Mouse (Mus musculus) neural tube, embryonic 15.5 days (tissue): Measurements from ENCODE around the gene Itpa. TPM values are rescaled to one million over a fixed set of nuclear protein-coding genes. Genes with fewer than 3 reads are reported as not detected.
A peak's percentile ranks its signal among the peaks of the same experiment; 100 is the strongest.
"Not testable (repeated sequence)": the region's sequence is repeated elsewhere in the genome, so short reads cannot be mapped to it uniquely, and the experiment has no call there.

ENCODE experiments used
- ATAC-seq: fragments of 200-750 bp; cut with Nextera tagmentation; 2 replicates; pipeline ENCODE4 v1.8.0; 2017; ENCODE audit warnings: mild to moderate bottlenecking, moderate TSS enrichment, moderate library complexity; ENCODE audit not compliant: low FRiP score
- H3K27ac ChIP-seq: fragments of 300-500 bp; sonication (generic); replicated peaks from 2 replicates; pipeline ENCODE4 v1.5.1; 2015; ENCODE audit warnings: mild to moderate bottlenecking, inconsistent platforms
- H3K27me3 ChIP-seq: fragments of 300-500 bp; sonication (generic); replicated peaks from 2 replicates; pipeline ENCODE4 v1.6.1; 2015; ENCODE audit warnings: inconsistent platforms
- H3K36me3 ChIP-seq: fragments of 300-500 bp; sonication (generic); 2 replicates; pipeline ENCODE4 v1.6.1; 2015; ENCODE audit warnings: inconsistent platforms
- H3K4me1 ChIP-seq: fragments of 300-500 bp; sonication (generic); 2 replicates; pipeline ENCODE4 v1.6.1; 2015; ENCODE audit warnings: inconsistent platforms
- H3K4me2 ChIP-seq: fragments of 300-500 bp; sonication (generic); 2 replicates; pipeline ENCODE4 v1.6.1; 2015; ENCODE audit warnings: inconsistent platforms, mild to moderate bottlenecking, moderate library complexity
- H3K4me3 ChIP-seq: fragments of 300-500 bp; sonication (generic); replicated peaks from 2 replicates; pipeline ENCODE4 v1.5.1; 2015; ENCODE audit warnings: mild to moderate bottlenecking, inconsistent platforms
- H3K9ac ChIP-seq: fragments of 300-500 bp; sonication (generic); replicated peaks from 2 replicates; pipeline ENCODE4 v1.6.1; 2015; ENCODE audit warnings: mild to moderate bottlenecking, inconsistent platforms
- H3K9me3 ChIP-seq: fragments of 300-500 bp; sonication (generic); replicated peaks from 2 replicates; pipeline ENCODE4 v1.6.1; 2016; ENCODE audit warnings: inconsistent platforms
- WGBS: fragments of 180-500 bp; shearing (Covaris S2); methylation state at CpG from one replicate; pipeline ENCODE4 v1.1.7; 2015; ENCODE audit warnings: mixed read lengths; 5-methylcytosine and 5-hydroxymethylcytosine counted together
- polyA plus RNA-seq: library from polyadenylated mRNA; unstranded; fragments of >200 nt; fragmentation: Nextera tagmentation; extraction: Ambion mirVana; gene quantifications from 2 replicates; pipeline ENCODE4 v1.2.1, GENCODE M21; 2015

Itpa gene
- polyA plus RNA-seq, 1 experiment from 2014 or later, result 123 TPM

GRCm38 (mm10) chr2:130639276-130639675 is 28.1 kb upstream of the Itpa start:
- 81% methylated on average over 6 of the region's 6 CpGs for WGBS
- Histone ChIP-seq H3K9ac (no peak overlapping the region), H3K27me3 (peaks cover 50% of the 10 kb centered on the region)

DNA sequence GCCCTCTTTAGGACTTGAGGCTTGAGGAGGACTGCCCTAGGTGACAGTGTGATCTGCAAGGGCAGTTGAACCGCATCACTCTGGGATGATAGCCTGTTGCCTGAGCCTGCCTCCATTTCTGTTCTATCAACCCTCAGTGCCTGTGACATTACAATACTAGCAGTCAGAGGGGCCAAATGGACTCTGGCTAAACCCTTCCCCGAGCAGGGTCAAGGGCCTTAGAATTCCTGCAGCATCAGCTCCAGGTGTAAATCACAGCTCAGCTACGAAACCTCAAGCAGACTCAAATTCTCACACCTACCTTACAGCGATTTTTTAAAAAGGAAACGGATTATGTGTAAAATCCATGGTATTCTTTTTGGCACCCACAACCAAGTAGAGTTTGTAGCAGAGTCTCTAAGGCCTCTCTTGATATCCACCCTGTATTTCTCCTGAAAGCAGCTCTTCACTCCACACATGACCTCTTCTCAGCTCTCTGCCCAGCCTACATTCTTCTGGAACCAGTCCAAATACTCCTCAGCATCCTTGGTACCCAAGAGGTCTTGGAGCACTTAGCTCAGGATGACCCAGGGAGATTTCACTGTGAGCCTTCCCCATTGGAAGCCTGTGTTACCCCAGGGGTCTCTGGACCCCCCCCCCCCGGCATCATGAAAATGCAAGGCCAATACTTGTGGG is 25.9 kb upstream of the Itpa start:
- WGBS, result 59% methylated on average over 6 of the region's 6 CpGs
- peaks cover 27% of the 10 kb centered on the region for H3K27me3 ChIP-seq
- H3K36me3 ChIP-seq, result peaks cover 5% of the 10 kb centered on the region
- peak overlapping the region; percentile 81 for H3K4me3 ChIP-seq
- no peaks in the 10 kb centered on the region for H3K9me3 ChIP-seq
- H3K4me2 ChIP-seq, result peak overlapping the region; percentile 81
- peak overlapping the region; percentile 85 for H3K27ac ChIP-seq
- ATAC-seq, result no peak
- peak overlapping the region; percentile 79 for H3K9ac ChIP-seq
- H3K4me1 ChIP-seq, result peaks cover 25% of the 10 kb centered on the region

More at GRCm38 (mm10) chr2:130639276-130639675, 28.1 kb upstream of the Itpa start:
- no peaks in the 10 kb centered on the region for H3K9me3 ChIP-seq
- H3K36me3 ChIP-seq, result peaks cover 19% of the 10 kb centered on the region
- H3K27ac ChIP-seq, result no peak overlapping the region
- H3K4me2 ChIP-seq, result no peak overlapping the region
- no peak for ATAC-seq
- peaks cover 45% of the 10 kb centered on the region for H3K4me1 ChIP-seq
- no peak overlapping the region for H3K4me3 ChIP-seq

- Histone ChIP-seq H3K4me3 (peak overlapping the region; percentile 81), H3K36me3 (peaks cover 4% of the 10 kb centered on the region; the same call in 1 of the 2 replicates), H3K4me2 (peak overlapping the region; percentile 81), H3K9me3 (no peaks in the 10 kb centered on the region), H3K9ac (peak overlapping the region; percentile 79), H3K27ac (peak overlapping the region; percentile 85), H3K4me1 (peaks cover 25% of the 10 kb centered on the region), H3K27me3 (peaks cover 20% of the 10 kb centered on the region)
- under 1% methylated on average over 21 of the region's 27 CpGs for WGBS
- ATAC-seq, result peak; percentile 85
These were observed 25.2 kb upstream of the Itpa start for GRCm38 (mm10) chr2:130642197-130642660.

DNA sequence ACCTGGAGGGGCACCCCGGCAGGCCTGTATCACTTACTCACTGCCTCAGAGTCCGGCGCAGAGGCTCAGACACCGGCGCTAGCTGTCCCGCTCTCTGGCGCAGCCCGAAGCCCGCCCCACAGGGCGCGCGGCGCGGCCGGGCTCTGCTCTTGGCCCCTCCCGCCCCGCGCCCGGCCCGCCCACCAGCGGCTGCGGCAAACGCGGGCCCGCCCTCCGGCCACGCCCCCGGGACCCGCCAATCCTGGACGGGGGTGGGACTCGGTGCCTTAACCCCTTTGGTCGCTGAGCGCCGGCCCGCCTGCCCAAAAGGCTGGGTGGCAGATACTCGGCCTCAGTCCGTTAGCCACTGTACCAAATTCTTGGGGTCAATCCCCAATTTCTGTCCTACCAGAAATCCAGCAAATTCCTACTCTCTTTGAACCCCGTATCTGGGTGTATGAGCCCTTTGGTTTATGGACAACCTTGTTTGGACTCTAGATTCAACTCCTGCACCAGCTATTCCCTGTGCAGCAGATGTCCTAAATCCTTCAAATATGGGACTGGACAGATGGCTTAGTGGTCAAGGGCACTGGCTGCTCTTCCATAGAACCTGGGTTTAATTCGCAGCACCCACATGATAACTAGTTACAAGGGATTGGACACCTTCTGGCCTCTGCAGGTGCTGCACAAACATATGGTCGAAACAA is 24.6 kb upstream of the Itpa start, which contains the start of gene Lzts3:
Gene Lzts3, minus strand, starts transcription at position 120 of the 686 bp plus-strand sequence.
- peak within 1 kb of the TSS; percentile 81 for H3K4me2 ChIP-seq
- H3K4me3 ChIP-seq, result peak within 1 kb of the TSS; percentile 81
- ATAC-seq, result peak; percentile 96
- H3K36me3 ChIP-seq, result 0 out of 2 replicates have a peak, but pooled peaks cover 4% of the 10 kb centered on the region
- peak within 1 kb of the TSS; percentile 79 for H3K9ac ChIP-seq
- 4% methylated on average over 34 of the region's 40 CpGs for WGBS
- H3K27me3 ChIP-seq, result peaks cover 14% of the 10 kb centered on the region
- no peaks in the 10 kb centered on the region for H3K9me3 ChIP-seq
- peak within 1 kb of the TSS; percentile 85 for H3K27ac ChIP-seq
- peaks cover 25% of the 10 kb centered on the region for H3K4me1 ChIP-seq

DNA sequence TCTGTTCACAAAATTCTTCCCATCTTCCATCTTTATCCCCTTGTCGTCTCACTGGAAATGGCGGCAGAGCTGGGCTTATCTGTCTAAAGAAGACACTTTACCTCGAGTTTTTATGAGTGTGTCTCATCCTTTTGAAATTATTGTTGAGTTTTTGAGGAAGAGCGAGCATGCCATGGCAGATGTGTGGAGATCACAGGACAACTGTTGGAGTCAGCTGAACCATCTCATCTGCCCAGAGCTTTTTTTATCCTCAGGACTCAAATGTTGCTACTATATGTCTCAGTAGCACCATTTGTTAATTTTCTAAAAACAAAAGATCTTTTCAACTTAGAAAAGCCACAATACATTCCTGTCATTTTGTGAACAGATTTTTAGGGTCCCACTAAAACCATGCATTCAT is 22.2 kb upstream of the Itpa start:
- WGBS, result 89% methylated on average over 4 of the region's 4 CpGs
- H3K4me1 ChIP-seq, result peaks cover 22% of the 10 kb centered on the region
- H3K4me3 ChIP-seq, result no peak overlapping the region
- no peaks in the 10 kb centered on the region for H3K27me3 ChIP-seq
- no peak overlapping the region for H3K9ac ChIP-seq
- H3K9me3 ChIP-seq, result no peaks in the 10 kb centered on the region
- no peak overlapping the region for H3K4me2 ChIP-seq
- no peak for ATAC-seq
- no peak overlapping the region for H3K27ac ChIP-seq
- H3K36me3 ChIP-seq, result peaks cover 9% of the 10 kb centered on the region

GRCm38 (mm10) chr2:130649028-130649427 is 18.4 kb upstream of the Itpa start:
- H3K4me1 ChIP-seq, ATAC-seq, H3K9ac ChIP-seq, H3K4me2 ChIP-seq, H3K4me3 ChIP-seq, H3K27ac ChIP-seq, H3K9me3 ChIP-seq, H3K27me3 ChIP-seq: not testable (repeated sequence)
- peaks cover 37% of the 10 kb centered on the region for H3K36me3 ChIP-seq
- 86% methylated on average over 6 of the region's 6 CpGs for WGBS

- 97% methylated on average over 2 of the region's 2 CpGs for WGBS
- no peak for ATAC-seq
- H3K27me3 ChIP-seq, result no peaks in the 10 kb centered on the region
- H3K36me3 ChIP-seq, result peaks cover 74% of the 10 kb centered on the region
- H3K27ac ChIP-seq, result no peak overlapping the region
- no peaks in the 10 kb centered on the region for H3K9me3 ChIP-seq
- H3K4me1 ChIP-seq, result no peaks in the 10 kb centered on the region
- H3K4me3 ChIP-seq, result no peak overlapping the region
- H3K9ac ChIP-seq, result no peak overlapping the region
- no peak overlapping the region for H3K4me2 ChIP-seq
These were observed 14.1 kb upstream of the Itpa start for GRCm38 (mm10) chr2:130653303-130653702.

GRCm38 (mm10) chr2:130653760-130654159 is 13.7 kb upstream of the Itpa start:
- Histone ChIP-seq H3K9ac (no peak overlapping the region), H3K27me3 (no peaks in the 10 kb centered on the region), H3K36me3 (peaks cover 79% of the 10 kb centered on the region), H3K4me3 (no peak overlapping the region), H3K9me3 (no peaks in the 10 kb centered on the region), H3K4me2 (no peak overlapping the region), H3K27ac (no peak overlapping the region), H3K4me1 (no peaks in the 10 kb centered on the region)
- 91% methylated on average over 1 of the region's 1 CpGs for WGBS
- ATAC-seq, result no peak

DNA sequence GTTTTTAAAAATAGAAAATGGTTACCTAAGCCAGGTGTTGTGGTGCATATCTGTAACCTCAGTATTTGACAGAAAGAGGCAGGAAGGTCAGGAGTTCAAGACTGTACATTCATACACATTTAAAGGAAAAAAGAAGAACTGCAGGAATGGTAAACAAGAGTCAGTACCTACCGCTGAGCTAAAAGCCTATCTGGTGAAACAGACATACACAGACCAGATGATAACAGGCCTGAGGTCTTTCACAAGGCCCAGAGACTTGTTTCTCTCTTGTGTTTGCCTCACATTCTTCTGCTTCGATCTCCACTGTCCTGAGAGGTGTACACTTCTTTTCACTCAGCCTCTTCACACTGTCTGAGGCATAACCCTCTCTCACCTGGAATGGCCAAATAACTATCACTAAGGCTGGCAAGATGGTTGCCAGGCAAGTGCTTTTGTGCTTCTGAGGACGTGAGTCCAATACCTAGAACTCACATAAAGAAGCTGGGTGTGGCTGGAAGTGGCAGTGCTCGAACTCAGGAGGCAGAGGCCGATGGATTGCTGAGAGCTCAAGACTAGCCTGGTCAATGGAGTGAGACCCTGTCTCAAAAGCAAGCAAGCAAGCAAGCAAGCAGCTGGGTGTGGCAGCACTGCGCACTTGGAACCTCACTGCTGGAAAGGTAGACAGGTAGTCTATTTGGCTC is 11.6 kb upstream of the Itpa start:
- Histone ChIP-seq H3K27me3 (no peaks in the 10 kb centered on the region), H3K4me3 (no peak overlapping the region), H3K4me1 (no peaks in the 10 kb centered on the region), H3K4me2 (no peak overlapping the region), H3K9ac (no peak overlapping the region), H3K9me3 (no peaks in the 10 kb centered on the region), H3K36me3 (peaks cover 85% of the 10 kb centered on the region), H3K27ac (no peak overlapping the region)
- no peak for ATAC-seq
- 97% methylated on average over 6 of the region's 6 CpGs for WGBS

DNA sequence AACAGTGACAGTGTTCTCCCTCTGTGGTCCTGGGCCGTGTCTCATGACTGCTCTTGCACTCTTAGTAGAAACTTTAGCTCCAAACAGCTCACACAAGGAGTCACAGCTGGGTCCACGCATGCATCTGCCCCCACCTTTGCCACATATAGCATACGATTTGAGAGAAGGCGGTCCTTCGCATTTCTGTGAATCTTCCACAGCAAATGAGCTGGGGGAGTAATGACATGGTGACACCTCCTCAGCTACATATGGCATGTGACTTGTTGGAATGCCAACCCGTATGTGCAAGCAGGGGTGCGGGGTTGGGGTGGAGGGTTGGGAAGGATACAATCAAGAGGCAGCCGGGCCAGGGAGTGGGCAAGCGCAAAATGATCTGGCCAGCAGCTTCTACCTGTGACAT is 10.9 kb upstream of the Itpa start:
- H3K9ac ChIP-seq, result no peak overlapping the region
- H3K4me2 ChIP-seq, result no peak overlapping the region
- no peak overlapping the region for H3K27ac ChIP-seq
- peaks cover 84% of the 10 kb centered on the region for H3K36me3 ChIP-seq
- ATAC-seq, result no peak
- no peaks in the 10 kb centered on the region for H3K9me3 ChIP-seq
- H3K27me3 ChIP-seq, result no peaks in the 10 kb centered on the region
- no peak overlapping the region for H3K4me3 ChIP-seq
- 97% methylated on average over 9 of the region's 9 CpGs for WGBS
- H3K4me1 ChIP-seq, result no peaks in the 10 kb centered on the region

- H3K36me3 ChIP-seq, result peaks cover 87% of the 10 kb centered on the region
- H3K4me1 ChIP-seq, result peaks cover 9% of the 10 kb centered on the region
- no peak overlapping the region for H3K9ac ChIP-seq
- no peak overlapping the region for H3K27ac ChIP-seq
- ATAC-seq, result no peak
- H3K9me3 ChIP-seq, result no peaks in the 10 kb centered on the region
- no peaks in the 10 kb centered on the region for H3K27me3 ChIP-seq
- no peak overlapping the region for H3K4me2 ChIP-seq
- WGBS, result 94% methylated on average over 6 of the region's 6 CpGs
- H3K4me3 ChIP-seq, result no peak overlapping the region
These were observed 9.9 kb upstream of the Itpa start for GRCm38 (mm10) chr2:130657541-130657940.
